Mouse (Mus musculus): ENCODE results near the gene N4bp2.

GRCm38 (mm10) chr5:65860281-65861000 lies 97.1 kb downstream of the N4bp2 start:
- no peak for TF ChIP-seq USF1 (IDR thresholded peaks at IDR 0.05; ENCODE audit: low read depth)
- TF ChIP-seq CTCF (IDR thresholded peaks at IDR 0.05; ENCODE audit: control insufficient read depth, insufficient read depth, insufficient read length): no peak

Measured in C2C12 (cell line).